Comparison of ENCODE assay signal across 8 mouse cellular contexts in the genomic region with DNA sequence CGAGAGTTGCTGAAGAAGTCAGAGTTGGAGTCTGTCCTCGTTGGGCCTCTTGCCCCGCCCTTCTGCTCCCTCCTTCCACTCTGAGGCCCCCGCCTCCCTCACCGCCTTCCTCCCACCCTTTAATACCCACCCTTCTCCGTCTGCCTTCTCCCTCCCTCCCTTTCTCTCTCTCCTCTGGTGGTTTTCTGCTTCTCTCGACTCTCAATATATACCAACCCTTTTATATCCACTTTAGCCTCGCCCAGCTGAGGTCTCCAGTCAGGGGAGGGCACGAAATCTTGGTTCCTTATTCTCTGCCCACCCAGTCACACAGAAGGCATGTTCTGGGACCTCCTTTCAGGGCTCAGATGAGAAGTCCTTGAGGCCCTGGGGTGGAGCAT. TPM values are rescaled to one million over a fixed set of nuclear protein-coding genes. Genes with fewer than 3 reads are reported as not detected.
DNase-seq lines count a peak whose midpoint lies in the region; ATAC-seq and TF ChIP-seq lines count a peak whose summit lies in the region.

A gene (minus strand): TSS at position 163 of the 380 bp plus-strand sequence.

- TF ChIP-seq CTCF in gastrocnemius, adult 2 months (IDR thresholded peaks at IDR 0.05), result no peak
- no peak for TF ChIP-seq CTCF in cerebellum, adult 2 months (IDR thresholded peaks at IDR 0.05; ENCODE audit: borderline replicate concordance, insufficient read depth, low read depth, low read length)

- DNase-seq in B cell, adult 2 months, result peak; percentile 77 to 81
- DNase-seq in adrenal gland, postnatal 14 days, result peak; percentile 76
- DNase-seq in gastrocnemius, adult 2 months, result peak; percentile 80
- no peak for DNase-seq in hindbrain, embryonic 14.5 days (ENCODE audit: low spot score)
- no peak for DNase-seq in cerebellum, adult 2 months
- no peak for DNase-seq in layer of hippocampus, postnatal 36 days

- no peaks in the 10 kb centered on the region for H3K36me3 ChIP-seq in hindbrain, embryonic 14.5 days (replicated peaks; ENCODE audit: control insufficient read depth, insufficient read depth)
- no peaks in the 10 kb centered on the region for H3K36me3 ChIP-seq in liver, embryonic 16.5 days (ENCODE audit: control insufficient read depth, insufficient read depth)
- no peaks in the 10 kb centered on the region for H3K36me3 ChIP-seq in neural tube, embryonic 13.5 days

- no peaks in the 10 kb centered on the region for H3K27me3 ChIP-seq in hindbrain, embryonic 14.5 days (ENCODE audit: control insufficient read depth, insufficient read depth, low read length)
- H3K27me3 ChIP-seq in liver, embryonic 16.5 days (ENCODE audit: control insufficient read depth, insufficient read depth, low read depth, low read length), result no peaks in the 10 kb centered on the region
- H3K27me3 ChIP-seq in neural tube, embryonic 13.5 days, result no peaks in the 10 kb centered on the region
- no peaks in the 10 kb centered on the region for H3K27me3 ChIP-seq in cerebellum, adult 2 months (ENCODE audit: control insufficient read depth, insufficient read depth, low read length)

- H3K4me3 ChIP-seq in gastrocnemius, adult 2 months, result peak within 1 kb of the TSS; percentile 81
- H3K4me3 ChIP-seq in hindbrain, embryonic 14.5 days (replicated peaks; ENCODE audit: low read length), result peak within 1 kb of the TSS; percentile 13; the same call in 1 of the 2 replicates
- H3K4me3 ChIP-seq in liver, embryonic 16.5 days (ENCODE audit: low read depth, low read length), result peak within 1 kb of the TSS; percentile 60
- H3K4me3 ChIP-seq in neural tube, embryonic 13.5 days, result peak within 1 kb of the TSS; percentile 32
- H3K4me3 ChIP-seq in cerebellum, adult 2 months (replicated peaks; ENCODE audit: insufficient read depth, low read depth, low read length), result no peak within 1 kb of the TSS

- peaks cover 19% of the 10 kb centered on the region for H3K4me1 ChIP-seq in hindbrain, embryonic 14.5 days (replicated peaks; ENCODE audit: control insufficient read depth, insufficient read depth, low read length)
- peaks cover 58% of the 10 kb centered on the region for H3K4me1 ChIP-seq in liver, embryonic 16.5 days (ENCODE audit: control insufficient read depth, low read depth, low read length)
- peaks cover 32% of the 10 kb centered on the region for H3K4me1 ChIP-seq in neural tube, embryonic 13.5 days (replicated peaks)
- H3K4me1 ChIP-seq in cerebellum, adult 2 months (ENCODE audit: control insufficient read depth, insufficient read depth, low read length), result no peaks in the 10 kb centered on the region

- peak within 1 kb of the TSS; percentile 28; the same call in 1 of the 2 replicates for H3K4me2 ChIP-seq in hindbrain, embryonic 14.5 days (replicated peaks)
- H3K4me2 ChIP-seq in liver, embryonic 16.5 days (ENCODE audit: low read depth, low read length), result peak within 1 kb of the TSS; percentile 73
- H3K4me2 ChIP-seq in neural tube, embryonic 13.5 days, result peak within 1 kb of the TSS; percentile 54

- ATAC-seq in hindbrain, embryonic 14.5 days (ENCODE audit: low FRiP score), result no peak
- no peak for ATAC-seq in liver, embryonic 16.5 days (ENCODE audit: low read depth)
- no peak for ATAC-seq in neural tube, embryonic 13.5 days (ENCODE audit: low read depth)

- intact Hi-C loops in gastrocnemius, adult 2 months (cut with DNase I), result no loop called here

- no peaks in the 10 kb centered on the region for H3K9me3 ChIP-seq in hindbrain, embryonic 14.5 days (ENCODE audit: control insufficient read depth, low read length)
- no peaks in the 10 kb centered on the region for H3K9me3 ChIP-seq in liver, embryonic 16.5 days (replicated peaks; ENCODE audit: control insufficient read depth, low read length)
- no peaks in the 10 kb centered on the region for H3K9me3 ChIP-seq in neural tube, embryonic 13.5 days

- peak within 1 kb of the TSS; percentile 95 for H3K27ac ChIP-seq in gastrocnemius, adult 2 months
- H3K27ac ChIP-seq in hindbrain, embryonic 14.5 days, result 0 out of 2 replicates have a peak within 1 kb of the TSS, but pooled peaks have one; percentile 78
- H3K27ac ChIP-seq in liver, embryonic 16.5 days (ENCODE audit: low read length), result peak within 1 kb of the TSS; percentile 88
- peak within 1 kb of the TSS; percentile 86 for H3K27ac ChIP-seq in neural tube, embryonic 13.5 days (replicated peaks)
- H3K27ac ChIP-seq in cerebellum, adult 2 months (ENCODE audit: insufficient read depth, low read length), result no peak within 1 kb of the TSS

- H3K9ac ChIP-seq in hindbrain, embryonic 14.5 days, result peak within 1 kb of the TSS; percentile 28
- H3K9ac ChIP-seq in liver, embryonic 16.5 days (ENCODE audit: low read depth, low read length), result peak within 1 kb of the TSS; percentile 63
- peak within 1 kb of the TSS; percentile 50 for H3K9ac ChIP-seq in neural tube, embryonic 13.5 days

- TF ChIP-seq POLR2A in cerebellum, adult 2 months (IDR thresholded peaks at IDR 0.05; ENCODE audit: borderline replicate concordance, insufficient read depth, low read length), result no peak

- WGBS in hindbrain, embryonic 14.5 days, result 53% methylated on average over 9 of the region's 9 CpGs
- WGBS in liver, embryonic 16.5 days (ENCODE audit: insufficient replicate concordance), result 13% methylated on average over 9 of the region's 9 CpGs
- WGBS in neural tube, embryonic 13.5 days, result 42% methylated on average over 9 of the region's 9 CpGs
- WGBS in cerebellum, adult 2 months, result 47% methylated on average over 9 of the region's 9 CpGs

RNA-seq across cellular contexts. Expression of the gene that starts here (rescaled TPM):
- 212 TPM in 2 replicates for total RNA-seq in adrenal gland, postnatal 14 days (2021)
- 10 to 100 TPM in 1 of 2 experiments, 1 to 10 TPM in 1; 7.7 to 18.2 TPM for total RNA-seq in gastrocnemius, adult 2 months (2021)
- 34.1 and 38.8 TPM in 2 replicates for polyA plus RNA-seq in hindbrain, embryonic 14.5 days (2014; fragmentation: Nextera tagmentation; extraction: Ambion mirVana)
- polyA plus RNA-seq in liver, embryonic 16.5 days (2015; fragmentation: Nextera tagmentation; extraction: Ambion mirVana), result 55.5 and 56.5 TPM in 2 replicates
- polyA plus RNA-seq in neural tube, embryonic 13.5 days (2015; fragmentation: Nextera tagmentation; extraction: Ambion mirVana), result 47.4 and 51.6 TPM in 2 replicates
- 5.4 and 6.5 TPM in 2 replicates for polyA plus RNA-seq in cerebellum, adult 2 months (2012; rRNA removed)
- 1 to 10 TPM; 1.9 to 4.4 TPM for total RNA-seq in layer of hippocampus, postnatal 36 days (2021)

Comparison
In these comparisons a context has a peak if more than half of its experiments do, and no peak if none do; other contexts are left out.
1. RNA of the gene that starts here (total RNA-seq): 212 TPM in adrenal gland, postnatal 14 days; 7.7 to 18.2 TPM in gastrocnemius, adult 2 months and 1.9 to 4.4 TPM in layer of hippocampus, postnatal 36 days; every median in the first group is over 10 times any median in the second.
2. DNase-seq: peak in B cell, adult 2 months (2 of 2), adrenal gland, postnatal 14 days (single experiment) and gastrocnemius, adult 2 months (single experiment); none in hindbrain, embryonic 14.5 days (single experiment), cerebellum, adult 2 months (0 of 2) and layer of hippocampus, postnatal 36 days (0 of 2).
3. Peak in every context shown above with its lines, with median percentiles within 50 percentile points of each other: H3K4me2 ChIP-seq and H3K9ac ChIP-seq.